Mouse (Mus musculus) erythroblast, adult 5-6 weeks (primary cell): ENCODE measurements around the gene Hsph1. TPM values are rescaled to one million over a fixed set of nuclear protein-coding genes. Genes with fewer than 3 reads are reported as not detected.
A peak's percentile ranks its signal among the peaks of the same experiment; 100 is the strongest.

ENCODE experiments used
- ATAC-seq: replicated peaks from 2 replicates; pipeline ENCODE4 v1.8.0; 2016; ENCODE audit warnings: moderate number of reproducible peaks, mild to moderate bottlenecking, moderate TSS enrichment, inconsistent platforms; ENCODE audit not compliant: poor library complexity, low FRiP score, severe bottlenecking
- total RNA-seq, 2 experiments: library from RNA; stranded (forward) in 1 of 2; stranded (reverse) in 1 of 2; fragments of 150-400 nt in 1 of 2; fragments of 200-764, 138-1000 nt in 1 of 2; gene quantifications; 2 replicates each; pipeline versions ENCODE4 v1.2.3 to v1.2.4; 2015 to 2017; ENCODE audit warnings: low replicate concordance in 2 of 2

Hsph1 gene
- total RNA-seq, 2 experiments from 2014 or later = 16.6 to 23.6 TPM

DNA sequence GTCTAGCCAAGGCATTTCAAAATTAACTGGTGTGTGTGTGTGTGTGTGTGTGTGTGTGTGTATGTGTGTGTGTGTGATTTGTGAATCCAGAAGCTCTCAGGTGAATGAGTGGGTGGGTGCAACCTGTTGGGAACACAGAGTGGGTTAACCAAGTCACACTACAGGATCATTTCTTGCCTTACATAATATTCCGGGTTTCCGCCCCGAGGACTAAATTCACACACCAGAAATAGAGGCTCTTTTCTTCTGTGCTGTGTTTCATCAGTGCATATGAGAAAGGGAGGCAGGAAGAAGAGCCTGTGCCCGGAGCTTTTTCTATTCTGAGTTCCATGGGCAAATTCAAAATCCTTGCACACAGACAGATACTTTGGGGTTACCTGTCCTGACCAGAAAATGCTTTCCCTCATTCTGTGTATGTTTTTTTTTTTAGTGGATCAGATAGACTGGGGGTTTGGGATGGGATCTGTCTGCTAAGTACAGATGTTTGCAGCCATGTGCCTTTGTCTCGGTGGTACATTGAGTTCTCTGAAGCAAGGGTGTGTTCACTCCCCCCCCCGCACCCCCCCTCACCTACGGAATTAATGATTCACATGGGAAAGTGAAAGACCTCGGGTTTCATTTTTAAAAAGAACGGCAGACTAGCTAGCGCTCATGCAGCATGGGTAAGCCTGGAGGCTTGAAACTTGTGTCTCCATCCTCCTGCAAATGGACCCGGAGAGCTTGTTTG is 6.8 kb upstream of the Hsph1 start:
- no peak for ATAC-seq

DNA sequence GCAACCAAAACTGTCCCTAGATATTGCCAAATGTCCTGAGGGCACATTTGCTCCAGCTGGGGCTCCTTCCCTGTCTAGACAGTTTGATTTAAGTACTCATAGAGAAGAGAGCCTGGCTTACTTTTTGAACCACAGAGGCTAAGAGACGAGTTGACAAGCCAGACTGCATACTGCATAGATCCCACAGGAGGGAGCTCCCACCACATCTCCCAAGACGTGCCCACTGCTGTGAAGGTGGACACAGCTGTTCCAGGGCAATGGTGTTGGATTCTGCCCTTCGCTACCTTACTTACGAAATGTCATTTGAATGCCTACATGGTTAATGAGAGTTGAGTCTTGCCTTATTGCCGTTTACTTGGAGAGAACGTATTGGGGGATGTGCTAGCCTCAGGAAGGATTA is 6.2 kb upstream of the Hsph1 start:
- no peak for ATAC-seq

DNA sequence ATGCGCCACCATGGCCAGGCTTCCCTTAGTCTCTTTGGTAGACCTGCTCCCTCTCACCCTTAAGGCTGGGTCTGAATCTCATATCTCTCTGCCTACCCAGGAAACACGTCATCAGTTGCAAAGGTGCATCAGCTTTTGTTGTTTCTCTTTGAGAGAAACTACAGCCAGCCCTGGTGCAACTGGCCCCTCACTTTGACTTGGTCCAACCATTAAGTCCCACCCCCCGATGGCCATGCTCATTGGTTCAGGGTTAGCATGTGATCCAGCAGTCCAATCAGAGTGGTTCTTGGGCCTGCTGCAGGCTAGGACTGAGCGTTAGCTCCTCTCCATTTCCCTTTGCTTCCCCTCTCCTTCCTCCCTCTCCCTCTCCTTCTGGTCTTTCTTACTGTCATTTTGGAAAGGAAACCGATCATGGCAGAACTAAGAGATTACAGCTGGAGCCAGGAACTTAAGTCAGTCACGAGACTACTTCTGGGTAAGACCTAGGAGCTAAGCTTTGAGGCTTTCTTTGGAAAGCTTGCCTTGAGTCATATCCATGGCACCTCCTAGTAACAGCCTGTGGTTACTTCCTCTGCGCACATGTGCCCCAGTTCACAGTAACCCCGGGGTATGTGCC is 5.2 kb upstream of the Hsph1 start:
- ATAC-seq = peak; percentile 75

DNA sequence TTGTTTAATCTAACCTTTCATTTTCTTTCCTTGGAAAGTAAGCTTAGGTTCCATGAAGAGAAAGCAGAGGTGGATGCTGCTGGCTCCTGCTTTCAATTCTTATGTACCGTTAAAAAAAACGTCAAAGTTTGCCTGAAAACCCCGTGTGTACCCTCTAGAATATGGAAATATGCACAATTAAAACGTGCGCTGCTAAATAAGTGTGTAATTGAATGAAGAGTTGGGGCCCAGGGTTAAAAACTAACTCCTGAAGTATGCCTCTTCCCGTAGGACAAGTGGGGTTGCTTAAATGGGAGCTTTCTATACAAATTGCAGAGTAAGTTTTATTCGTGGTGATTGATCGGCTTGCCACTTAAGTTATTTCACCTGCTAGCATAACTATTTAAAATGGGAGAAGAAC is 1.1 kb upstream of the Hsph1 start:
- ATAC-seq = no peak

DNA sequence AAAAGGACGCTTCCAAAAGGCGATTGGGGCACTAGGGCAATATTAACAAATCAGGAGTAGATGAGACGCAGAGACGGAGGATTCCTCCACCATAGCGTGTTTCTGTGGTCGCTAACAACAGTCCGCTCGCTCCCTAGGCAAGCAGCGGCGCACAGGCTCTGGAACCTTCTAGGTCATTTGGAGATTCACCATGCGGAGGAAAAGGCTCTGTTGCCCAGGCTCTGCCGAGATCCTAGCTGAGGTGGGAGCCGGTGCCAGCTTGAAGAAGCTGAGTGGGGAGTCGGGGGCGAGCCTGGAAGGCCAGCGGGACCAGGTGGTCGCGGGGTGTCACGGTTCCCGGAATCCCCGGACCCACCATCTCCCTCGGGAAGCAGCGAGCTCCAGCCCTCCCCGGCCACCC is 620 bp downstream of the Hsph1 start:
- no peak for ATAC-seq

DNA sequence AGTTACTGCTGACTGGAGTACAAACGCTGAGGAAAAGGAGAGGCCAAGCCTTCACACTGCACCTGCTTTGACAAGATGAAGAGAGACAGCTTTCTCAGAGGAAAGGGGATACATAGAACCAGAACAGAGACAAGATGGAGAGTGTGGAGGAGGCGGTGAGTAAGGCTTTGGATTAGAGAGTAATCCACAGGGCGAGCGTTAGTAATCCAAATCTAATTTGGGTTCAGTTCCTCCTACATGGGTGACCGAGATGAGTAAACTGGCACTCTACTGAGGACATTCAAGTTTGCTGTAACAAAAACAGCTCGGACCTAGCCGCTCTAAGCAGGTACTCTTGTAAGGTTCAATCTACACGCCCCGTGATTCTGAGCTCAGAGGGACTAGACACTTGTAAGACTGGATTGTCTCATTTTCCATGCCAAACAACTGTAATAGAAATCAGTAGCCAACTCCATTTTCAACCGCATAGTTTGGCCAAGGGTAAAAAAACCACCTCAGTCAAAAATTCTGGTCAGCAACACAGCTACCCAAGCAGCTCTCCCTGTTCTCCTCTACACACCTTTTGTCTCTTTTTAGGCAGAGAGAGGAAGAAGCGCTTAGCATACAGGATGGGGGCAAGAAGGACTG is 1.7 kb downstream of the Hsph1 start:
- no peak for ATAC-seq

DNA sequence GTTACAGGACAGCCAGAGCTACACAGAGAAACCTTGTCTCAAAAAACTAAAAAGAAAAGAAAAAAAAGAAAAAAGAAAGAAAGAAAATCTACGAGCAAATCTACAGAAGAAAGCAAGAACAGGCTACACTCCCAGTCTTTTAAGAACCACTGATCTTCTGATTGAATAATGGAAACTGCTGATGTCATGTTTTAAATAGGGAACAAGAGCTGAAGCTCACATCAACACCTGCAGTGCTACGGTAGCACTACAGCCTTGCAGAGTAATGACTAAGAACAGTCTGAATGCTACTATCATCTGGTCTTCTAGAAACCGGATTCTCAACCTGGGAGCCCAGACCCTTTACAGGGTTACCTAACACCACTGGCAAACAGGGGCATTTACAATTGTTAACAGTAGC is 10.6 kb downstream of the Hsph1 start:
- ATAC-seq = no peak

DNA sequence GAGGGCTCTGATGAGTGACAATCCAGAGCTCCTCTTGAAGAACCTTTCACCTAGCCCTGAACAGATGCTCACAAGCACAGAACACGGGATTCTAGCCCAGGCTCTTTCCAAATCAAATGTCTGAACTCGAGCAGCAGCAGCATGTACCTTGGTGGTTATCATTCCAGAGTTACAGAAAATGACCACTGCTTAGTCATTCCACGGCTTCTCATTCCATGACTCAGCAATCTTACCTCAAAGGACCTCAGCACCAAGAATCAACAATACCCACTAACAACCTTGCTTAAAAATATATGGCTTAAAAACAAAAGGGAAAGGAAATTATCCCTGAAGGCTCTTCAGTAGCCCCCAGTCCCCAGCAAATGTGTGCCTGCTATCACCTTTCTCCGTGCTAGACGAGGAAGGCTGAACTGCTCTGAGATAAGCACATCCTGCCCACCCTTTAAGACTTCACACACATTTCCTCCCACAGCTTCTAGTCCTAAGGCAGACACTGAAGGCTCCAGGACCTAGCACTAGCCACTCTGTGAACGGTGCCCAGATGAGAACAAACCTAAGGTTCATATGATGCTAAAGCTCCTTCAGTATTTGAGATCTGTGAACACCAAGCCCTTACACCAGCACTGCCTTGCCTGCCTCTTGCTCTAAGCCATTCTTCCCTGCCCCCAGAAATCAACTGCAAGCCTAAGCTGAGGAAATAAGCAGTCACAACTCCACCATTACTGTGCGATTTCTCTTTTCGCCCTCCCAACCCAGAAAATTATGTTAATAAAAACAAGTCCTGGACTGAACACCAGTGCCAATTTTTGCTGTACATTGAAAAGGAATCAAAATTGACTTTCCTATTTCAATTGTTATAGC is 12.1 kb downstream of the Hsph1 start:
- peak; percentile 90 for ATAC-seq

DNA sequence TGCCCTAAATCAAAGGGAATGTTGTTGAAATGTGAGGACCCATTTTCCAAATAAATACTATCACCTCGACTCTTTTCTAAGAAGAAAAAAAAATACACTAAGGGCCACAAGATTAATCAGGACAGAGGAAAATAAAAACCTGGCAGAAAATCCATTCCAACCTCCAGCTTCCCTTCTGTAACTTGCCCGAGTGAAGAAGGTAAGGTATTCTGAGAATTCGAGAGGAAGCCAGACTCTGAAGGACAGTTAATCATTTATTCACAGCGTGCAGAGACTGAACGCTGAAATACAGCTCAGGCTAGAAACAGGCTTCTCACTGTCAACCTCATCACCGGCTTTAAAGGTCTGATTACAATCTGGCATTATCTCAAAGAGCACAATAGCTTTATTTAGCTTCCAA is 13.5 kb downstream of the Hsph1 start:
- ATAC-seq = no peak

DNA sequence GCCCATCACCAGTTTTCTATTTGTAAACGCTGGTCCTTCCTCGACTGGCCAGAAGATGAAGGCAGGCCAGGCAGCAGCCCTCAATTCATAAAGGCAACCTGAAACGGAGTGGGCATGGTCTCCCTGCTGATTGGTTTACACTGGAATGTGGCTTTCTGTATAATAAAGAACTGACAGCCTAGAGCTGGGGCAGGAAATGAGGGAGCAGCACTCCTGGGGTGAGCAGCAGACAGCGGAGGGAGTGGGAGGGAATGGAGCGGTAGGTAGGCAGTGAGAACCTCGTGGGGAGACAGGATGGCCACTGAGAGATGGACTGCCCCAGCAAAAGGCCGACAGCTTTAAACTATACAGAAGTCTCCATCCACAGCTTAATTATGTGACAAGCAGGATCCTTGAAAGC is 14.0 kb downstream of the Hsph1 start:
- ATAC-seq = no peak

DNA sequence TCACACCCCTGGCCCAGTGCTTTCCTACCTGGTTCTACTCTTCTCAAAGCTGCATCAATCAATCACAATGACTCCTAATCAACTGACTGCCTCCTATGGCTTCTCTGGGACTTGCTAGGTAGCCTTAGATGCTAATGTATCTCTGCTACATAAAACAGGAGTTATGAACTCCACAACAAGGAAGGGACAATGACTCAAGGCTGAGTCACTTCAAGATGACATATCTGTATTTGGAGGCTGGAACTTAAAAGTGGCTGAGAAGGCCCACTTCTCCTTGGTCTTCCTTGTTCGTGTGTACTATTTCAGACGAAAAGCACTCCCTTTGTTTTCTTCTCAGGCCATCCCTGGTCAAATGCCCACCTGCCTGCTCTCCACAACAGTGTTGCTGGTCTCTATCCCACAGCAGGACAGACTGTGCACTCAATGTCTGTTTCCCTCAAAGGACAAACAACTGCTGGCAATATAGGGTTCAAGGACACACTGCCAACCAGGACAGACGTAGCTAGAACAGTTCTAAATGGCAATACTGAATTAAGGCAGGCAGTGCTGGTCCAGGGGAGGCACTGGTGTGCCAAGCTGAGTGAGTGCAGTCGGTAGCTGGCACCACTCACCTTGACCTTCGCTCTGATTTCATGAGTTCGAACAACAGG is 18.3 kb downstream of the Hsph1 start:
- no peak for ATAC-seq

DNA sequence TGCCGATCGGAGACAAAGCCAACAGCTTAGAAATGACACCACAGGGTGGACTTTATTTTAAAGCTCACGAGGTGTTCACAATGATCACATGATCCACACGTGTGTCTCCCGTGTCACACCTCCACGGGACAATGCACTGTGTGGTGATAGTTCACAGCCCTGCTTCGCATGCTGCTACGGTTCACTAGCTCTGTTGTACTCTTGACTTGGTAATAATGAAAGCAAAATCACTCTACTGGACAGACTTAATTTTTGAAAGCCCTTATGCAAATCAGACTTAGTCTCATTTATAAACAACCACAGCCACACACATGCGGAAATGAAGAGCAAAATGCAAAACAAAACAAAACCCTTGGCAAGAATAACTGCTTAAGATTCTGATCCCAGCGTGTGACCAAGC is 19.4 kb downstream of the Hsph1 start:
- ATAC-seq = no peak

DNA sequence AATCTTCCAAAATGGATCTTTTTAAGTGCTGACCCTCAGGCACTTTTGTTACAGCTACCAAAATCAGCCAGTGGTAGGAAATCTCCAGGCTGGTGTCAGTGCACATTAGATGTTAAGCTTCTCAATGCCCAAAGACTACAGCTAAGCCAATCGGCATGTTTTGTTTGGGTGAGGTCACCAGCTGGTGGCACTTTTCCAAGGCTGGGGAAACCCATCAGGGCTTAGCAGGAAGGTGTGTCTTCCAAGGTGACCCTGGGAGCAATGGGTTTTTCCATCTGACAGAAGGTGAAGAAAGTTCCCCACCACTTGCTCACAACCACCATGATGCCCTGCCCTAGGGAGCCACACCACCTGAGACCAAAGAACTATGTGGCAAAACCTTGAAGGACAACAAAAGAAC is 20.0 kb downstream of the Hsph1 start:
- ATAC-seq = no peak

DNA sequence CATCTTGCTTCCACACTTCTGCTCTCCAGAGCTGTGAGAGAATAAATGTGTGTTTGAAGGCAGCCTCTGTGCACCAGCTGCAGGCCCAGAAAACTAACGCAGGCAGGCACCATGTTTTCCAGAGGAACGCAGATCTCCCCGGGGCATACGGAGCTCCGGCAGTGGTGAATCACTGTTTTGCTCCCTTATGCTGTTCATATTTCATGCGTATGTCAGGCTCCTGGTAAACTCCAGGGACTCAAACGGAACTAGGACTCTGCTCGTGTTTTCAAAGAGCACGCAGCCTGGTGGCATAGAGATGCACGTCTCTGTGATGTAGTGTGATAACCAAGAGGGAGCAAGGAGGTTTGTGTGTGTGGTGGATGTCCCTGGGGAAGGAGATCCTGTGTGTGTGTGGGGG is 23.4 kb downstream of the Hsph1 start:
- ATAC-seq = no peak

DNA sequence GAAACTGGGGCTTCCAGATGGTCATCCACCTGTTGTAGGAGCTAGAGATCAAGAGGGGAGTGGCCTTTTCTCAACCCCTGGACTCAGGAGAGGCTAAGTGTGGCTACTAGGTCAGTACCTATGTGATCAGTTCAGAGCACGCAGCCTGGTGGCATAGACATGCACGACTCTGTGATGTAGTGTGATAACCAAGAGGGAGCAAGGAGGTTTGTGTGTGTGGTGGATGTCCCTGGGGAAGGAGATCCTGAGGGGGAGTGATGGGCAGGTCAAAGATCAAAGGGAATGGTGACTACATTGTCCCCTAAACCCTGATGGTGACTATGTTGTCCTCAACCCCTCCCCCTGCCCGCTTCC is 24.0 kb downstream of the Hsph1 start:
- no peak for ATAC-seq

DNA sequence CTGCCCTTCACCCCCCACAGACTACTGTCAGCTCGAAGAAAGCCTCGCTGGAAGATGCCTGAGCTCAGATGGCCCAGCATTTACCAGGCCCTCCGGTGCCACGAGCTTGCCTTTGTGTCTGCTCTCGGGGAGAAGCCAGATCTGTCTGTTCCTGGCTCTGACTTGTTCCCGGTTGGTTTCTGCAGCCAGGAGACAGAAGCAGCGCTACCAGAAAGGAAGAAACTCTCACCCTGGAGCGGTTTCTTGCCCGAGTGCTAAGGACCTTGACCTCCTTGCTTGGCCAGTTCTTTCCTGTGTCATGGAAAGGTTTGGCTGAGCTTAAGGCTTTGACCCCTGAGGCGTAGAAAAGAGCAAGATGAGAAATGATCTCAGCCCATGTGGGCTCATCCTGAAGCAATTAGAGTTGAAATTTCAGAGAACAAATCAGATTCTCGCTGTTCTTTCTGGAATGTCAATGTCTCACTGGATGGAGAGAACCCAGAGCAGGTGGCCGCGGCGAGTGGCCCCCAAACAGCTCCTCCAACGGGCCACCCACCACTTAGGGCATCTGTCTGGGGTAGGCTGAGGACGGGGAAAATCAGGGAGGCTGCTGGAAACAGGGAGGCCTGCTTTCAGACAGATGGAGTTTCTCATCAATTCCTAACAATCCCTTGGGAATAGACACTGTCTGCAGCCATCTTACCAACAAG is 24.6 kb downstream of the Hsph1 start:
- ATAC-seq = no peak

DNA sequence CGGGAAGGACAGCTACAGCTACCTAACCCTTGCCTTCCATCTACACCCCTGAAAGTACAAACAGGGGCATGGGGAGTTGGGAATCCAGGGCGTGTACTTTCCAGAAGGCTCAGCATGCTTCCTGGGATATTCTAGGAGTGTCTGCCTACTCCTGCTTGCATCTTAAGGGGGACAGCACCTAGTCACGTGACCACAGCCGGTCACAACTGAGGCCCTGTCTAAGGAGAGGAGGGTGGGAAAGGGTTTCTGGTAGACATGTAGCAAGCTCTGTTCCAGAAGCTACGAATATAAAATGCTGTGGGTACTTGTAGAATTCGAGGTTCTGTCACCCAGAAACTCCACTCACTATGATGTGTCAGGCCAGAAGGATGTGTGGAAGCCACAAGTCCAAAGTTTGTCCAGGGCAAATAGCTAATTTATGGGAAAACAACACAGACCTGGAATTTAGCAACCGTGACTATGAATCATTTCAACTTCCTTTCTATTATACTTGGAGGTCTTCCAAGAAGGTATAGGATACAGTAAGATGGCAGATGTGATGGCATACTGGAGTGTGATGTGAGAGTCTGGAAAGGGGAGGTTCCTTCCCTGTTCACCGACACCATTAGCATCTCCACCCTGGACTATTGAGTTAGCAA is 29.0 kb downstream of the Hsph1 start:
- ATAC-seq = no peak

DNA sequence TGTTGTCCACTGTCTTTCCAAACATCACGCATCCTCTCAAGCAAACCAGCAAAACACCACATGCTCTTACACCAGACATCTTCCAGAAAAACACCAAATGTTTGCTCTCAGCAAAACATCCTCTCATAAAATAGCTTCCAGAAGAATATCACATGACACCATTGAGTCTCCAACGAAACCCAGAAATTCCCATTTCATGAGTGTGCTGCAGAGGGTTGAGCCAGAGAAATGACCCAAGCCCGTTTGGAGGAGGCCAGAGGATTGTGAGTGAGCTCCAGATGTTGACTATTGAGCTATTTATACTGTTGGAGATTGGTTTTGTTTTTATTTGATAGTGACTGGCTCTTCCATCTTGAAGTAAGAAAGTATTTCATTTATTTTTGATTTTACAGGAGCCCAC is 32.9 kb downstream of the Hsph1 start:
- ATAC-seq = no peak

DNA sequence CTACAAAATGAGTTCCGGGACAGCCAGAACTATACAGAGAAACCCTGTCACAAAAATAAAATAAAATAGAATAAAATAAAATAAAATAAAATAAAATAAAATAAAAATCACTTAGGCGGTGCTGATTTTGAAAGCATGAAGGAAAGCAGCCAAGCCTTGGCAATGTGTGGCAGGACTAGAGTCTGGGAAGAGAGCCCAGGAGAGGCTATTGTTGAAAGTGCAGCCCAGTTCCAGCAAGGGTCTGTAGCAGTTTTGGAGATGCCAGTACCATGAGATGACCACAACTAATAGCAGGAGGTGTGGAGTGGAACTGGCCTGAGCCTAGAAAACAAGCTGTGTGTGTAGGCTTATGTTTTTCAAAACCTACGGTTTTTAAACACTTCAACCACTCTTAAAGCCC is 34.2 kb downstream of the Hsph1 start:
- no peak for ATAC-seq
